Mouse (Mus musculus) forebrain, embryonic 14.5 days (tissue): ENCODE results near the gene Cdk2. TPM values are rescaled to one million over a fixed set of nuclear protein-coding genes. Genes with fewer than 3 reads are reported as not detected.
A peak's percentile ranks its signal among the peaks of the same experiment; 100 is the strongest.
"Not testable (repeated sequence)": the region's sequence is repeated elsewhere in the genome, so short reads cannot be mapped to it uniquely, and the experiment has no call there.

Source experiments
- ATAC-seq: fragments of 200-750 bp; cut with Nextera tagmentation; 2 replicates; pipeline ENCODE4 v1.8.0; 2017; ENCODE audit warnings: mild to moderate bottlenecking, moderate library complexity
- DNase-seq: peaks from one replicate; pipeline ENCODE4 v3.0.0-alpha.2; 2015; ENCODE audit warnings: low spot score
- H3K27ac ChIP-seq: fragments of 300-500 bp; sonication (generic); 2 replicates; pipeline ENCODE4 v1.5.1; 2014; ENCODE audit warnings: low read depth, mild to moderate bottlenecking, control low read depth, low read length, moderate library complexity
- H3K27me3 ChIP-seq: fragments of 300-500 bp; sonication (generic); replicated peaks from 2 replicates; pipeline ENCODE4 v1.6.1; 2014; ENCODE audit warnings: low read length, control low read depth, mixed read lengths; ENCODE audit not compliant: control insufficient read depth, insufficient read depth
- H3K36me3 ChIP-seq: fragments of 300-500 bp; sonication (generic); 2 replicates; pipeline ENCODE4 v1.6.1; 2014; ENCODE audit warnings: low read length, control low read depth; ENCODE audit not compliant: control insufficient read depth, insufficient read depth
- H3K4me1 ChIP-seq: fragments of 300-500 bp; sonication (generic); 2 replicates; pipeline ENCODE4 v1.6.1; 2014; ENCODE audit warnings: antibody characterized with exemption, low read length, control low read depth; ENCODE audit not compliant: control insufficient read depth, insufficient read depth
- H3K4me2 ChIP-seq: fragments of 300-500 bp; sonication (generic); 2 replicates; pipeline ENCODE4 v1.6.1; 2014; ENCODE audit warnings: mild to moderate bottlenecking, control low read depth, low read length
- H3K4me3 ChIP-seq: fragments of 300-500 bp; sonication (generic); 2 replicates; pipeline ENCODE4 v1.5.1; 2014; ENCODE audit warnings: low read depth, low read length, control low read depth
- H3K9ac ChIP-seq: fragments of 300-500 bp; sonication (generic); 2 replicates; pipeline ENCODE4 v1.6.1; 2014; ENCODE audit warnings: mild to moderate bottlenecking, low read length, control low read depth, moderate library complexity
- H3K9me3 ChIP-seq: fragments of 300-500 bp; sonication (generic); replicated peaks from 2 replicates; pipeline ENCODE4 v1.6.1; 2016; ENCODE audit warnings: low read length, control low read depth, mixed read lengths; ENCODE audit not compliant: control insufficient read depth
- WGBS: fragments of 180-500 bp; shearing (Covaris S2); extraction: QIAGEN DNeasy Blood & Tissue Kit; methylation state at CpG from one replicate; pipeline ENCODE4 v1.1.7; 2014; 5-methylcytosine and 5-hydroxymethylcytosine counted together
- polyA plus RNA-seq: library from polyadenylated mRNA; unstranded; fragments of >200 nt; fragmentation: Nextera tagmentation; extraction: Ambion mirVana; gene quantifications from 2 replicates; pipeline ENCODE4 v1.2.1, GENCODE M21; 2014

The Cdk2 gene
- polyA plus RNA-seq, 1 experiment from 2014 or later, result 43.8 TPM

GRCm38 (mm10) chr10:128715559-128716537 lies 11.0 kb upstream of the Cdk2 start:
- no peak overlapping the region for H3K27ac ChIP-seq
- H3K9me3 ChIP-seq, result no peaks in the 10 kb centered on the region
- no peaks in the 10 kb centered on the region for H3K27me3 ChIP-seq
- no peak overlapping the region for H3K9ac ChIP-seq
- 87% methylated on average over 19 of the region's 19 CpGs for WGBS
- DNase-seq (no peak), ATAC-seq (no peak)
- H3K4me2 ChIP-seq, result no peak overlapping the region
- no peaks in the 10 kb centered on the region for H3K36me3 ChIP-seq
- H3K4me1 ChIP-seq, result no peaks in the 10 kb centered on the region
- H3K4me3 ChIP-seq, result no peak overlapping the region

GRCm38 (mm10) chr10:128711318-128711717 lies 6.5 kb upstream of the Cdk2 start:
- H3K4me1 ChIP-seq, H3K27ac ChIP-seq, H3K4me2 ChIP-seq, H3K9me3 ChIP-seq, H3K36me3 ChIP-seq, H3K4me3 ChIP-seq, DNase-seq, H3K9ac ChIP-seq, H3K27me3 ChIP-seq, ATAC-seq: not testable (repeated sequence)
- 95% methylated on average over 7 of the region's 7 CpGs for WGBS

GRCm38 (mm10) chr10:128705317-128705693 lies 474 bp upstream of the Cdk2 start:
- ATAC-seq, result peak; percentile 27

GRCm38 (mm10) chr10:128703895-128704294 lies 936 bp downstream of the Cdk2 start, which contains the start of gene Pmel:
Gene Pmel, plus strand, starts transcription at chr10:128704195.
- Histone ChIP-seq H3K9me3 (no peaks in the 10 kb centered on the region), H3K9ac (peak within 1 kb of the TSS; percentile 70), H3K4me2 (peak within 1 kb of the TSS; percentile 83), H3K27ac (peak within 1 kb of the TSS; percentile 74), H3K4me1 (0 out of 2 replicates have a peak, but pooled peaks cover 2% of the 10 kb centered on the region), H3K27me3 (no peaks in the 10 kb centered on the region), H3K36me3 (peaks cover 22% of the 10 kb centered on the region), H3K4me3 (peak within 1 kb of the TSS; percentile 77)
- ATAC-seq (no peak), DNase-seq (no peak)
- 16% methylated on average over 4 of the region's 4 CpGs for WGBS

More at GRCm38 (mm10) chr10:128705317-128705693, 474 bp upstream of the Cdk2 start:
- H3K4me3 ChIP-seq, result peak overlapping the region; percentile 77
- H3K27me3 ChIP-seq, result no peaks in the 10 kb centered on the region
- 0 out of 2 replicates have a peak, but pooled peaks cover 2% of the 10 kb centered on the region for H3K4me1 ChIP-seq
- 8% methylated on average over 11 of the region's 11 CpGs for WGBS
- no peak overlapping the region for H3K27ac ChIP-seq
- H3K36me3 ChIP-seq, result peaks cover 16% of the 10 kb centered on the region
- peak overlapping the region; percentile 83 for H3K4me2 ChIP-seq
- no peaks in the 10 kb centered on the region for H3K9me3 ChIP-seq
- peak; percentile 23 for DNase-seq
- peak overlapping the region; percentile 49; the same call in 1 of the 2 replicates for H3K9ac ChIP-seq

GRCm38 (mm10) chr10:128702328-128703007 lies 2.4 kb downstream of the Cdk2 start:
- H3K27me3 ChIP-seq, result no peaks in the 10 kb centered on the region
- H3K9ac ChIP-seq, result no peak overlapping the region
- H3K4me3 ChIP-seq, result no peak overlapping the region
- H3K4me1 ChIP-seq, result 0 out of 2 replicates have a peak, but pooled peaks cover 2% of the 10 kb centered on the region
- H3K9me3 ChIP-seq, result no peaks in the 10 kb centered on the region
- H3K36me3 ChIP-seq, result peaks cover 24% of the 10 kb centered on the region
- 80% methylated on average over 6 of the region's 6 CpGs for WGBS
- H3K4me2 ChIP-seq, result no peak overlapping the region
- DNase-seq, result no peak
- H3K27ac ChIP-seq, result no peak overlapping the region
- no peak for ATAC-seq

GRCm38 (mm10) chr10:128700712-128701111 lies 4.1 kb downstream of the Cdk2 start:
- Histone ChIP-seq H3K9me3 (no peaks in the 10 kb centered on the region), H3K4me1 (0 out of 2 replicates have a peak, but pooled peaks cover 2% of the 10 kb centered on the region), H3K4me2 (no peak overlapping the region), H3K9ac (no peak overlapping the region), H3K27ac (no peak overlapping the region), H3K36me3 (peaks cover 24% of the 10 kb centered on the region), H3K4me3 (no peak overlapping the region), H3K27me3 (no peaks in the 10 kb centered on the region)
- DNase-seq, result no peak
- WGBS, result 86% methylated on average over 5 of the region's 5 CpGs
- no peak for ATAC-seq

- DNase-seq (no peak), ATAC-seq (no peak)
- WGBS, result 88% methylated on average over 11 of the region's 11 CpGs
- H3K4me3 ChIP-seq, result no peak overlapping the region
- no peak overlapping the region for H3K9ac ChIP-seq
- peaks cover 24% of the 10 kb centered on the region for H3K36me3 ChIP-seq
- no peaks in the 10 kb centered on the region for H3K9me3 ChIP-seq
- H3K27ac ChIP-seq, result no peak overlapping the region
- H3K4me2 ChIP-seq, result no peak overlapping the region
- peaks cover 7% of the 10 kb centered on the region for H3K4me1 ChIP-seq
- no peaks in the 10 kb centered on the region for H3K27me3 ChIP-seq
Measured at GRCm38 (mm10) chr10:128699611-128700010, 5.2 kb downstream of the Cdk2 start.

GRCm38 (mm10) chr10:128699006-128699405 lies 5.8 kb downstream of the Cdk2 start:
- H3K4me3 ChIP-seq, result no peak overlapping the region
- H3K4me2 ChIP-seq, result no peak overlapping the region
- H3K36me3 ChIP-seq, result peaks cover 24% of the 10 kb centered on the region
- ATAC-seq, result no peak
- DNase-seq, result no peak
- no peak overlapping the region for H3K9ac ChIP-seq
- no peaks in the 10 kb centered on the region for H3K9me3 ChIP-seq
- peaks cover 9% of the 10 kb centered on the region for H3K4me1 ChIP-seq
- H3K27ac ChIP-seq, result no peak overlapping the region
- 89% methylated on average over 5 of the region's 5 CpGs for WGBS
- H3K27me3 ChIP-seq, result no peaks in the 10 kb centered on the region
